Mouse (Mus musculus): ENCODE data around the gene Tra2b. TPM values are rescaled to one million over a fixed set of nuclear protein-coding genes. Genes with fewer than 3 reads are reported as not detected.
A peak's percentile ranks its signal among the peaks of the same experiment; 100 is the strongest.
"Not testable (repeated sequence)": the region's sequence is repeated elsewhere in the genome, so short reads cannot be mapped to it uniquely, and the experiment has no call there.

Gene Tra2b
- total RNA-seq, 2 experiments from 2014 or later = 34.7 to 36.8 TPM

DNA sequence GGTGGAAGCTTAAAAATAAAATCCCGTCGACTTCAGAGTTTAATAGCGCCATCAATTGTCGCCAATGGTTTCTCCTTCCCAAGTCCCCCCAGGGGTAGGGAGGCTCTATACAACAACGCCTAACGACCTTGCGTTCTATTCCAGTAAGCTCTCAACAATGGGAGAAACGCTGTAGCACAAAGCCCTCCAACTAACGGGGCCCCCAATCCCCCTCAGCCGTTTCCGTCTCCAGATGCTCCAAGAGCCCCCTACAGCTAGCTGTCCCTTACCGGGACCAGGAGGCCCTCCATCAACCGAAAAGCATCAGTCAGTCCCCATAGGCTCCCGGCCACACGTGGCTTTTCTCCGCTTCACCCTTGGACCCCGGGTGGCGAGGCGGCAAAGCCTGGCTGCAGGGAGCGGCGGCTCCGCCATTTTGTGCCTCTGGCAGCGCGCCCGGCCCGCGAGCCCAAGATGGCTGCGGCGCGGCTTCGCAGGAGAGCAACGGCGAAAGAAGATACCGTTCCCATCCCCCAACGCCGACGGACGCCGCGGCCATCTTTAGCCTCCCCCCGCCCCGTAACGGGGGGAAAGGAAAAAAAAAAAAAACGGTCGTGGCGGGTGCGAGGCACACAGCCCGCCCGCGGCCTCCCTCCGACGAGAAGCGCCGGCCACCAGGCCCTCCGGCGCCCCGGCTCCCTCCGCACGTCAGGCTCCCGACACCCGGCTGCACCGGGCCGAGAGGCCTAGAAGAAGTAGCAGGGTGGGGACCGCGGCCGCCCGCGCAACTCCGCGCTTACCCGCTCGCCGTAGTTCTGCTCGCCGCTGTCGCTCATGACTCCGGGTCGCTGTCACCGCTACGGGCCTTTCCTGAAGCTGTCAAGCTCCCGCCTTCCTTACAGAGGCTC lies 600 bp downstream of the Tra2b start:
- peak overlapping the region; percentile 96 for H3K4me3 ChIP-seq
- no peak for TF ChIP-seq CTCF (IDR thresholded peaks at IDR 0.05)
- peak; percentile 95 for DNase-seq
- intact Hi-C loops (cut with DNase I) = loop anchor here (5.0 to 10.0 kb wide), 4 partner anchors 143 to 860 kb away; partner anchors contain the start of genes Rfc4 and Senp2
- peak overlapping the region; percentile 98 for H3K27ac ChIP-seq

DNA sequence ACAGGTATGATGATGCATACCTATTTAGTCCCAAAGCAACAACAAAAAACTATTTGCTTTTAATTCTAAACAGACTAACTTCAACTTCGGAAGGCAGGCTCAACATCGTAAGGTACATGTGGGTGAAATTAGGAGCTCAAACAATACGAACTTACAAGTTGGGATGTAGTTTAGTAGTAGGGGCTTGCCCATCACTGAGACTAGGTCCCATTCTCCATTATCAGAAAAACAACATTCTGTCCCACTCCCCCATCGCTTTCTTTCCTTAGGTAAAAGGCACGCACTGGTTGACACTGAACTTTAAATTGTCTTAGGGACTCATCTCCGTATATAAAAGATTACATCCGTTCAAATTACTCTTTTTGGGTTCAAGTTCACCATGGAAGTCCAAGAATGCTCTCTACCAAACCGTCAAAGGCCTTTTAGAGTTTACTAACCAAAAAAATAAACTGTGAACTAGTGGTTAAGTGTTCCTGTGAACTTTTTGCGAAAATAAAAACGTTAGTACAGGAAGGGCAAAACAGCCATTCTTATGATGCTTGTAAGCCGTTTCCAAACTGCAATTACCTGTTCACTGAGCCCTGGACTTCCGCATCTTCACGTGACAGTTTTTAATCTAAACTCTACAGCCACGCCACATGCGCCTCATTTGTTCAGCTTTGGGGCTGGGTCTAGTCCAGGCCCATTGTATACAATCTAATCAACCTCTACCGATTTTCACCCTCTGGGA lies 1.4 kb downstream of the Tra2b start:
- DNase-seq = no peak
- TF ChIP-seq CTCF (IDR thresholded peaks at IDR 0.05) = no peak
- Histone ChIP-seq H3K4me3 (peak overlapping the region; percentile 96), H3K27ac (peak overlapping the region; percentile 98)
- intact Hi-C loops (cut with DNase I) = loop anchor here (5.0 to 10.0 kb wide), 3 partner anchors 142 to 860 kb away; partner anchors contain the start of genes Rfc4 and Senp2

DNA sequence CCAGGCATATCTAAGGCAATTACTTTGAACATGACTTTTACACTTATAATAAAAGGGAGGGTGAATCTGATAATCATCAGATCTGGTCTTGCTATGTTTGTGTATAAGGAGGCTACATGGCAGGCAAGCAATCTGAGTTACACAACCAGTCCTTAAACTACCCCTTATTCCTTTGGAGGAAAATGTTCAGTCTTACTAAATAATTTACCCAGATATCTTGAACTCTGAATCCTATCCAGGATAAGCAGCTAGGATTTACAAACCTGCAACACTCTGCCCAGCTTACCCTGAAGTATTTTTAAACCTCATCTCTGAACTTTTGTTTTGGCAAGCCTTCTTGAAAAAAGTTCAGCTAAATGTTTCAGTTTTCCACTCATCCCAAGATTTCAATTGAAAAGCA lies 2.7 kb downstream of the Tra2b start:
- DNase-seq = no peak
- H3K4me3 ChIP-seq = peak overlapping the region; percentile 96
- peak overlapping the region; percentile 98 for H3K27ac ChIP-seq
- TF ChIP-seq CTCF (IDR thresholded peaks at IDR 0.05) = no peak
- intact Hi-C loops (cut with DNase I) = loop anchor here (5.0 to 10.0 kb wide), 3 partner anchors 141 to 862 kb away; partner anchors contain the start of genes Rfc4 and Senp2

DNA sequence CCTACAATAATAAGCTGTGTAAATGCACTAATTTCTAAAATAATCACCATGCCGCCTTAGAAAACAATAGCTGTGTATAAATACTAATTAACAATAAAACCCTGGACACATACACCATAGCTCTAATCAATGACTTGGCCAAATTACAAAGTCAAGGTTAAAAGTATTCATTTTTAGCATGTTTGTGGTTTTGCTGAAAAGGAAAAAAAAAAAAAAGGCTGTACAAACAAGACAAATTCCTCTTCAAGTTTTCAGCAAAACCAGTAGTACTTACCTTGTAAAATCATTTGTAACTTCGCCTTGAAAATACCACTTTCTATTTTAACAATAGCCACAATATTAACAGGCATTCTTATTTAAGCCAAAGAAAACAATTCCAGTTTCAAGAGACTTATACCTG lies 4.2 kb downstream of the Tra2b start:
- Histone ChIP-seq H3K27ac (no peak overlapping the region; the same call in 1 of the 2 replicates), H3K4me3 (peak overlapping the region; percentile 33; the same call in 1 of the 2 replicates)
- DNase-seq = no peak
- TF ChIP-seq CTCF (IDR thresholded peaks at IDR 0.05) = no peak
- intact Hi-C loops (cut with DNase I) = loop anchor here (5.0 to 10.0 kb wide), 3 partner anchors 139 to 863 kb away; partner anchors contain the start of genes Rfc4 and Senp2

DNA sequence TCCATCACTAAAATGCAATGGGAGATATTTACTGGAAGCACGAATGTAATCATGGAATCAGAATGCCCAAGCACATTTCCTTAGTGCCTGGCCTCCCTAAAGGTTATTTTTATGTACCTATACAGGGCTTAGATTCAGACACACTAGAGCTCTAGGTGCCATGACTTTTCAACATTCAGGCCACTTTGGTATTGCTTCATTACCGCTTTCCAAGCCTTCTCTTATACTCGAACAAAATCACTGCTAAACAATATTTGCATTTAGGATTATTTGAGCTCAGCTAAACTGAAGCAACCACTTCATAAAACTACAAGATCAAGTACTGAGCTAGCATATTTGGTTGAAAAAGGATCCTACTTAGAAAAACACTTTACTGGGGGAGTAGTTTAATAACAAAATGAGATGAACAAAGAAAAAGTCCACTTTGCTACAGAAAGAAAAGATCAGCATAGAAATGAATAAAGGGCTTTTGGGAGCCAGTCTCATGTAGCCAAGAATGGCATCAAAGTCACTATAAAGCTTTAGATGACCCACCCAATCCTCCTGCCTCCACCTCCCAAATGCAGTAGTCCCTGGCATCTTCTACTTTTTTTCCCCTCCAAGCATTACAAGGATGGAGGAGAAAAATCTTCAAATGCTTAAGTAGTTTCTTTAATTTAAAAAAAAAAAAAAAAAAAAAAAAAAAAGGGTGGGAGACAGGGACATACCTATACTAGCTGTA lies 5.2 kb downstream of the Tra2b start:
- no peak for TF ChIP-seq CTCF (IDR thresholded peaks at IDR 0.05)
- intact Hi-C loops (cut with DNase I) = loop anchor here (5.0 to 10.0 kb wide), 3 partner anchors 138 to 864 kb away; partner anchors contain the start of genes Rfc4 and Senp2
- Histone ChIP-seq H3K4me3 (peak overlapping the region; percentile 42), H3K27ac (peak overlapping the region; percentile 39; the same call in 1 of the 2 replicates)
- no peak for DNase-seq

DNA sequence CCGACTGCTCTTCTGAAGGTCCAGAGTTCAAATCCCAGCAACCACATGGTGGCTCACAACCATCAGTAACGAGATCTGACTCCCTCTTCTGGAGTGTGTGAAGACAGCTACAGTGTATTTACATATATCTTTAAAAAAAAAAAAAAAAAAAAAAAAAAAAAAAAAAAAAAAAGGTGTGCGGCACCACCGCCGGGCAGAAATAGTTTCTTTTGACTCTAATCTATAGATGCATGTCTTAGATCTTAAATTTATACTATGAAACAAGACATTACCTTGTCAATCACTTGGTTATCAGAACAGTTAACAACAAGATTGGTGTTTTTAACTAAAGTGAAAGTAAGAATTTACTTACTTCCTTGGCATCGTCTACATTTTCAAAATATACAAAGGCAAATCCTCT lies 13.6 kb downstream of the Tra2b start:
- intact Hi-C loops (cut with DNase I) = loop anchor here (10.0 kb wide), 1 partner anchor 147 kb away; no protein-coding TSS in a partner anchor
- H3K27ac ChIP-seq, DNase-seq, H3K4me3 ChIP-seq: not testable (repeated sequence)

DNA sequence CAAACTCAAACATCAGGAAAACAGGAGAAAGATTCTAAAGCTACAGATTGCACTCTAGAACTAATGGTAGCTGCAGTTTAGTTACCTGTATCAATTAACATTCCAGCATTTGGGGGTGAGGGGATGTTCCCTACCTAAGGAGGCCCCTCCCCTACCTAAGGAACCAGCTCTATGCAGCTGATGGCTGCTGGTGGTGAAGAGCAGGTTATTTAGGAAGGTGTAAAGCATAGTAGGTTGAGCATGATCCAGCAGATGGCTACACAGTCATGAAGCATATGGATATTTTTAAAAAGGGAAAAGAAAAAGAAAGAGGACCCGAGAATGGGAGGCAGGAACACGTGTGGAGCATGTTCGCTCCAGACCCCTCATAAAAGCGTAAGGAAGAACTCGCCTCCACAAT lies 15.5 kb downstream of the Tra2b start:
- Histone ChIP-seq H3K4me3 (no peak overlapping the region), H3K27ac (no peak overlapping the region)
- TF ChIP-seq CTCF (IDR thresholded peaks at IDR 0.05) = no peak
- DNase-seq = no peak
- intact Hi-C loops (cut with DNase I) = loop anchor here (10.0 kb wide), 1 partner anchor 146 kb away; no protein-coding TSS in a partner anchor

DNA sequence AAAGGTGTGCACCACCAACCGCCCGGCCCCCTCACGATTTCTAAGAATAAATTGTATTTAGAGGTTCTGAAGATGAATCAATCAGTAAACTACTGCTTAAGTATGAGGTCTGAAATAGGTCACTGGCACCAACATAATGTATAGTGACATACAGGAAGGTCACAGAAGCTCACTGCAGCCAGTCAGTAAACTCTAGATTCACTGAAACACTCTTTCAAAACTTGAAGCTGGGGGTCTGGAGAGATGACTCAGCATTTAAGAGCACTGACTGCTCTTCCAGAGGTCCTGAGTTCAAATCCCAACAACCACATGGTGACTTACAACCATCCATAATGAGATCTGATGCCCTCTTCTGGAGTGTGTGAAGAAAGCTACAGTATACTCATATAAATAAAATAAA lies 16.1 kb downstream of the Tra2b start:
- H3K4me3 ChIP-seq = no peak overlapping the region

DNA sequence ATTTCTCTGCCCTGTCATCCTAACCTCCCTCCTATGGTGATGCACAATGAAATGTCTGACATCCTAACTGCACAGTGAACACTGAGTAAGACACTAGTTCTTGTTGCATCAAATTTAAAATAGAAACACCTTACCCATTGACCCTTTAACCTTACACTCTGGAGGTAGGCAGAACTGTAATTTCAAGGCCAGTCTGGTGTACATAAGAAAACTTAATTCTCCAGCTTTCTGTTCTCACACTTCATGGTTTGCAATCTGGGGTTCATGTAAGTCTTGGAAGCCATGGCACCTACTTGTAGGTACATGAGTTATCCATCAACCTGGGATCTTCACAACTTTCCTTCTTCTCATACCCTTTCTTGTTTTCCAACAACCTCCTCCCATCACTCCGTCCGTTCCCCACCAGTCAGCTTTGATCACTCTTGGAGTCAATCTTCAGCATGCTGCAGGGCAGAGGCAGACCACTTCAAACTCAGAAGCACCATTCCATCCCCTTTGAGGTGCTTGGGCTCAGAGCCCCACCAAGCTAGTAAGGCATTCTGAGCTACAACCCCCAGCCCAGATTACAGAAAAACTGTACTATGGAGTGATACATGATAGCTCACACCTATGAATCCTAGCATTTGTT lies 23.5 kb downstream of the Tra2b start:
- intact Hi-C loops (cut with DNase I) = no loop called here
- no peak for DNase-seq
- Histone ChIP-seq H3K4me3 (no peak overlapping the region), H3K27ac (no peak overlapping the region)
- TF ChIP-seq CTCF (IDR thresholded peaks at IDR 0.05) = no peak

More for the DNA sequence above, 16.1 kb downstream of the Tra2b start:
- H3K27ac ChIP-seq = no peak overlapping the region
- intact Hi-C loops (cut with DNase I) = loop anchor here (10.0 kb wide), 1 partner anchor 145 kb away; no protein-coding TSS in a partner anchor
- TF ChIP-seq CTCF (IDR thresholded peaks at IDR 0.05) = no peak
- no peak for DNase-seq

DNA sequence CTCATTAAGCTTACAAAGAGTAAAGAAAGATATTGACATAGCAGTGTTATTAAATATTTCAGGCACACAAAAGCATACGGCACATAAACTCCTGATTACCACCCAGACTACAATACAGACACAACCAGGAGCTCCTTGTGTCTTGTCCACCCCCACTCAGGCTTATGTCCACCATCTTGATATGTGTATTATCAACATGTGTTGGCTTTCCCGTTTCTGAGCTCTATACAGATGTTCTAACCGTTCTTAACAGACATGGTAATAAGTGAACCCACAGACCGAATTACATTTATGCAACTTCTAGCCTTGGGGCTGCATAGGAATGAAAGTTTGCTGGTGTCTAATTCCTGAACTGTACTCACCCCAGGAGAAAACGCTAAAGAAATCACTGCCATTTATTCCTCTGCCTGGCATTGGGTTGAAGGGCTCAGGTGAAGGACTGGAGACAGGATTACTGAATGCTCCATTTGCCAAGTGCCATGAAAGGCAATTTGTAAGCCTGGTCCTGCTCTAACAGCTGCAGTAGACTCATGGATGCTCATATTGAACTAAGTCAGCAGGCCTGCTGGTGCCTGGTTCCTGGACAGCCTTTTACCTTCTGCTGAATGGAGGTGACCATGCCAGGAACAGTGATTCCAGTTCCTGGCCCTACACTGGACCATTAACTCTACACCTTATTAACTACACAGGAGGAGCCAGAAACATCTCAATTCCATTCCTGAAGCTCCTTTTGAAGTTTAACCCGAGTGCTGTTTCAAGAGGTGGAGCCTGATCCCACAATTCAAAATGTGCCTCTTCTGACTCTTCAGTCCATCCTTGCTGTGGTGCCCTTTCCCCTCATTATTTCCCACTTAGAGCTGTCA lies 24.2 kb downstream of the Tra2b start:
- intact Hi-C loops (cut with DNase I) = no loop called here
- TF ChIP-seq CTCF (IDR thresholded peaks at IDR 0.05) = no peak

DNA sequence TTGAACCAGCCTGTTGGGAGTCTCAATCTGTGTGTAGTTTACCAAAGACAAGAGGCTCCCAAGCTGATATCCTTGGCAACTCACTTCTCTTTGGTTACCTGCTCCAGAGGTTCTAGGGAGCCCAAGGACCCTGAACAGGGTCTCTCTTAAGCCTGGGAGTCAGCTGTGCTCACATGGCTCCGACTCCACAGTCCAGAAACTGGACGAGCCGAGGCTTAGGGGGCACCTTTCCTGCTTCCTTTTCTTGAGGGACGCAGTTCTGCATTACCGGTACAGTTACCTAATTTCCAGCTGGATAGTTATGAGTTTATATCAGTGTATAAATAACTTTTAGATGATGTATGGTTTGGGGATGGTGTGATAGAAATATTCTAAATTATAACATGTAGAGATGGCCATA lies 24.9 kb downstream of the Tra2b start:
- intact Hi-C loops (cut with DNase I) = no loop called here
- TF ChIP-seq CTCF (IDR thresholded peaks at IDR 0.05) = no peak
- H3K4me3 ChIP-seq = no peak overlapping the region
- H3K27ac ChIP-seq = no peak overlapping the region
- DNase-seq = no peak

More for the DNA sequence above, 24.2 kb downstream of the Tra2b start:
- no peak for DNase-seq
- H3K4me3 ChIP-seq = no peak overlapping the region
- no peak overlapping the region for H3K27ac ChIP-seq
